Mouse (Mus musculus) intestine, embryonic 15.5 days (tissue): ENCODE measurements around the gene Nfkbia. TPM values are rescaled to one million over a fixed set of nuclear protein-coding genes. Genes with fewer than 3 reads are reported as not detected.
A peak's percentile ranks its signal among the peaks of the same experiment; 100 is the strongest.

Source experiments
- ATAC-seq: fragments of 200-750 bp; cut with Nextera tagmentation; 2 replicates; pipeline ENCODE4 v1.8.0; 2017; ENCODE audit warnings: moderate TSS enrichment, moderate library complexity
- H3K27ac ChIP-seq: fragments of 300-500 bp; sonication (generic); 2 replicates; pipeline ENCODE4 v1.5.1; 2015; ENCODE audit warnings: mild to moderate bottlenecking, inconsistent platforms
- H3K27me3 ChIP-seq: fragments of 300-500 bp; sonication (generic); replicated peaks from 2 replicates; pipeline ENCODE4 v1.6.1; 2015; ENCODE audit warnings: inconsistent platforms
- H3K36me3 ChIP-seq: fragments of 300-500 bp; sonication (generic); 2 replicates; pipeline ENCODE4 v1.6.1; 2015; ENCODE audit warnings: inconsistent platforms
- H3K4me1 ChIP-seq: fragments of 300-500 bp; sonication (generic); replicated peaks from 2 replicates; pipeline ENCODE4 v1.6.1; 2015; ENCODE audit warnings: inconsistent platforms
- H3K4me2 ChIP-seq: fragments of 300-500 bp; sonication (generic); replicated peaks from 2 replicates; pipeline ENCODE4 v1.6.1; 2015; ENCODE audit warnings: mild to moderate bottlenecking, inconsistent platforms
- H3K4me3 ChIP-seq: fragments of 300-500 bp; sonication (generic); replicated peaks from 2 replicates; pipeline ENCODE4 v1.5.1; 2015; ENCODE audit warnings: inconsistent platforms
- H3K9ac ChIP-seq: fragments of 300-500 bp; sonication (generic); 2 replicates; pipeline ENCODE4 v1.6.1; 2015; ENCODE audit warnings: inconsistent platforms
- H3K9me3 ChIP-seq: fragments of 300-500 bp; sonication (generic); 2 replicates; pipeline ENCODE4 v1.6.1; 2016; ENCODE audit warnings: inconsistent platforms
- WGBS: fragments of 180-500 bp; shearing (Covaris S2); methylation state at CpG from one replicate; pipeline ENCODE4 v1.1.7; 2015; 5-methylcytosine and 5-hydroxymethylcytosine counted together
- polyA plus RNA-seq: library from polyadenylated mRNA; unstranded; fragments of >200 nt; fragmentation: Nextera tagmentation; extraction: Ambion mirVana; gene quantifications from 2 replicates; pipeline ENCODE4 v1.2.1, GENCODE M21; 2015

Gene Nfkbia
- polyA plus RNA-seq = 72.5 and 74.2 TPM in 2 replicates

GRCm38 (mm10) chr12:55492184-55492898 lies at the start of gene Nfkbia:
Gene Nfkbia (minus strand): TSS chr12:55492647.
- Histone ChIP-seq H3K9ac (peak within 1 kb of the TSS; percentile 97), H3K27ac (peak within 1 kb of the TSS; percentile 100), H3K9me3 (no peaks in the 10 kb centered on the region), H3K4me3 (peak within 1 kb of the TSS; percentile 92), H3K36me3 (peaks cover 5% of the 10 kb centered on the region; the same call in 1 of the 2 replicates), H3K27me3 (no peaks in the 10 kb centered on the region), H3K4me1 (peaks cover 23% of the 10 kb centered on the region), H3K4me2 (peak within 1 kb of the TSS; percentile 86)
- peak; percentile 90 for ATAC-seq
- under 1% methylated on average over 55 of the region's 58 CpGs for WGBS

GRCm38 (mm10) chr12:55539157-55539556 lies 46.7 kb upstream of the Nfkbia start:
- Histone ChIP-seq H3K36me3 (no peaks in the 10 kb centered on the region), H3K27me3 (no peaks in the 10 kb centered on the region), H3K9me3 (no peaks in the 10 kb centered on the region), H3K4me1 (no peaks in the 10 kb centered on the region), H3K4me3 (no peak overlapping the region), H3K9ac (no peak overlapping the region), H3K4me2 (no peak overlapping the region), H3K27ac (no peak overlapping the region)
- no peak for ATAC-seq
- WGBS = 65% methylated on average over 8 of the region's 8 CpGs

GRCm38 (mm10) chr12:55538328-55538971 lies 46.0 kb upstream of the Nfkbia start:
- Histone ChIP-seq H3K9ac (no peak overlapping the region), H3K36me3 (no peaks in the 10 kb centered on the region), H3K4me3 (no peak overlapping the region), H3K4me2 (no peak overlapping the region), H3K4me1 (no peaks in the 10 kb centered on the region), H3K9me3 (no peaks in the 10 kb centered on the region), H3K27ac (no peak overlapping the region), H3K27me3 (no peaks in the 10 kb centered on the region)
- 92% methylated on average over 1 of the region's 1 CpGs for WGBS
- 0 out of 2 replicates have a peak, but pooled peaks have one; percentile 36 for ATAC-seq

GRCm38 (mm10) chr12:55537742-55538141 lies 45.3 kb upstream of the Nfkbia start:
- no peak for ATAC-seq
- Histone ChIP-seq H3K9ac (no peak overlapping the region), H3K9me3 (no peaks in the 10 kb centered on the region), H3K27me3 (no peaks in the 10 kb centered on the region), H3K36me3 (no peaks in the 10 kb centered on the region), H3K27ac (no peak overlapping the region), H3K4me1 (no peaks in the 10 kb centered on the region), H3K4me2 (no peak overlapping the region), H3K4me3 (no peak overlapping the region)
- 62% methylated on average over 7 of the region's 7 CpGs for WGBS

- ATAC-seq = no peak
- H3K36me3 ChIP-seq = no peaks in the 10 kb centered on the region
- no peak overlapping the region for H3K9ac ChIP-seq
- H3K27ac ChIP-seq = no peak overlapping the region
- no peaks in the 10 kb centered on the region for H3K27me3 ChIP-seq
- WGBS = 8% methylated on average over 14 of the region's 14 CpGs
- H3K4me2 ChIP-seq = no peak overlapping the region
- no peaks in the 10 kb centered on the region for H3K9me3 ChIP-seq
- no peak overlapping the region for H3K4me3 ChIP-seq
- no peaks in the 10 kb centered on the region for H3K4me1 ChIP-seq
Observed at GRCm38 (mm10) chr12:55536537-55537135, 44.2 kb upstream of the Nfkbia start.

- no peak overlapping the region for H3K4me2 ChIP-seq
- ATAC-seq = no peak
- H3K9ac ChIP-seq = no peak overlapping the region
- 68% methylated on average over 15 of the region's 15 CpGs for WGBS
- H3K27me3 ChIP-seq = no peaks in the 10 kb centered on the region
- no peaks in the 10 kb centered on the region for H3K9me3 ChIP-seq
- H3K4me3 ChIP-seq = no peak overlapping the region
- no peaks in the 10 kb centered on the region for H3K36me3 ChIP-seq
- no peak overlapping the region for H3K27ac ChIP-seq
- no peaks in the 10 kb centered on the region for H3K4me1 ChIP-seq
Observed at GRCm38 (mm10) chr12:55526983-55527752, 34.7 kb upstream of the Nfkbia start.

GRCm38 (mm10) chr12:55518061-55518738 lies 25.8 kb upstream of the Nfkbia start:
- Histone ChIP-seq H3K27ac (no peak overlapping the region), H3K9ac (no peak overlapping the region), H3K9me3 (no peaks in the 10 kb centered on the region), H3K4me2 (no peak overlapping the region), H3K27me3 (no peaks in the 10 kb centered on the region), H3K4me3 (no peak overlapping the region), H3K36me3 (no peaks in the 10 kb centered on the region), H3K4me1 (no peaks in the 10 kb centered on the region)
- WGBS = 46% methylated on average over 15 of the region's 15 CpGs
- ATAC-seq = no peak

GRCm38 (mm10) chr12:55508817-55509216 lies 16.4 kb upstream of the Nfkbia start:
- 94% methylated on average over 5 of the region's 5 CpGs for WGBS
- no peaks in the 10 kb centered on the region for H3K9me3 ChIP-seq
- no peak for ATAC-seq
- no peaks in the 10 kb centered on the region for H3K27me3 ChIP-seq
- H3K9ac ChIP-seq = no peak overlapping the region
- no peaks in the 10 kb centered on the region for H3K36me3 ChIP-seq
- H3K27ac ChIP-seq = no peak overlapping the region
- no peaks in the 10 kb centered on the region for H3K4me1 ChIP-seq
- no peak overlapping the region for H3K4me3 ChIP-seq
- no peak overlapping the region for H3K4me2 ChIP-seq

- WGBS = 85% methylated on average over 17 of the region's 17 CpGs
- ATAC-seq = no peak
Observed at GRCm38 (mm10) chr12:55507332-55507935, 15.0 kb upstream of the Nfkbia start.

GRCm38 (mm10) chr12:55506029-55506330 lies 13.5 kb upstream of the Nfkbia start:
- Histone ChIP-seq H3K36me3 (no peaks in the 10 kb centered on the region), H3K27ac (no peak overlapping the region), H3K4me1 (no peaks in the 10 kb centered on the region), H3K9ac (no peak overlapping the region), H3K9me3 (no peaks in the 10 kb centered on the region), H3K27me3 (no peaks in the 10 kb centered on the region), H3K4me2 (no peak overlapping the region), H3K4me3 (no peak overlapping the region)
- WGBS = 2% methylated on average over 6 of the region's 6 CpGs
- no peak for ATAC-seq

More at GRCm38 (mm10) chr12:55507332-55507935, 15.0 kb upstream of the Nfkbia start:
- no peak overlapping the region for H3K27ac ChIP-seq
- no peak overlapping the region for H3K9ac ChIP-seq
- no peaks in the 10 kb centered on the region for H3K27me3 ChIP-seq
- no peaks in the 10 kb centered on the region for H3K4me1 ChIP-seq
- H3K9me3 ChIP-seq = no peaks in the 10 kb centered on the region
- H3K4me2 ChIP-seq = no peak overlapping the region
- H3K4me3 ChIP-seq = no peak overlapping the region
- no peaks in the 10 kb centered on the region for H3K36me3 ChIP-seq

- Histone ChIP-seq H3K4me2 (no peak overlapping the region), H3K27ac (no peak overlapping the region), H3K9me3 (no peaks in the 10 kb centered on the region), H3K36me3 (no peaks in the 10 kb centered on the region), H3K9ac (no peak overlapping the region), H3K27me3 (no peaks in the 10 kb centered on the region), H3K4me1 (no peaks in the 10 kb centered on the region), H3K4me3 (no peak overlapping the region)
- ATAC-seq = 0 out of 2 replicates have a peak, but pooled peaks have one; percentile 39
- 63% methylated on average over 7 of the region's 7 CpGs for WGBS
Observed at GRCm38 (mm10) chr12:55505314-55506028, 13.0 kb upstream of the Nfkbia start.
